Mouse (Mus musculus) hindbrain, postnatal 0 days (tissue): ENCODE data around the gene Ube2g2. TPM values are rescaled to one million over a fixed set of nuclear protein-coding genes. Genes with fewer than 3 reads are reported as not detected.
"Not testable (repeated sequence)": the region's sequence is repeated elsewhere in the genome, so short reads cannot be mapped to it uniquely, and the experiment has no call there.

Experiments
- ATAC-seq: fragments of 200-750 bp; cut with Nextera tagmentation; 2 replicates; pipeline ENCODE4 v1.8.0; 2017; ENCODE audit warnings: mild to moderate bottlenecking, moderate TSS enrichment, moderate library complexity
- DNase-seq: peaks from one replicate; pipeline ENCODE4 v3.0.0-alpha.2; 2015; ENCODE audit warnings: low spot score
- H3K27ac ChIP-seq: fragments of 300-500 bp; sonication (generic); 2 replicates; pipeline ENCODE4 v1.5.1; 2014; ENCODE audit warnings: mild to moderate bottlenecking
- H3K27me3 ChIP-seq: fragments of 300-500 bp; sonication (generic); 2 replicates; pipeline ENCODE4 v1.6.1; 2014; ENCODE audit warnings: low read length, mixed read lengths; ENCODE audit not compliant: insufficient read depth
- H3K36me3 ChIP-seq: fragments of 300-500 bp; sonication (generic); 2 replicates; pipeline ENCODE4 v1.6.1; 2014; ENCODE audit warnings: low read length, mixed read lengths; ENCODE audit not compliant: insufficient read depth
- H3K4me1 ChIP-seq: fragments of 300-500 bp; sonication (generic); 2 replicates; pipeline ENCODE4 v1.6.1; 2014; ENCODE audit warnings: antibody characterized with exemption, low read length, mixed read lengths; ENCODE audit not compliant: insufficient read depth
- H3K4me2 ChIP-seq: fragments of 300-500 bp; sonication (generic); 2 replicates; pipeline ENCODE4 v1.6.1; 2014; ENCODE audit warnings: low read depth, mild to moderate bottlenecking, low read length, moderate library complexity, mixed read lengths
- H3K4me3 ChIP-seq: fragments of 300-500 bp; sonication (generic); 2 replicates; pipeline ENCODE4 v1.5.1; 2014; ENCODE audit warnings: low read length
- H3K9ac ChIP-seq: fragments of 300-500 bp; sonication (generic); replicated peaks from 2 replicates; pipeline ENCODE4 v1.6.1; 2014; ENCODE audit warnings: mild to moderate bottlenecking, low read length, moderate library complexity, mixed read lengths
- H3K9me3 ChIP-seq: fragments of 300-500 bp; sonication (generic); 2 replicates; pipeline ENCODE4 v1.6.1; 2016; ENCODE audit warnings: low read length, mixed read lengths
- CTCF ChIP-seq: IDR thresholded peaks from 2 replicates; pipeline ENCODE4 v1.5.1; 2016; ENCODE audit warnings: antibody characterized with exemption, control low read depth, low read depth
- WGBS: fragments of 180-500 bp; shearing (Covaris S2); extraction: QIAGEN DNeasy Blood & Tissue Kit; methylation state at CpG from one replicate; pipeline ENCODE4 v1.1.7; 2014; 5-methylcytosine and 5-hydroxymethylcytosine counted together
- microRNA counts: library from miRNA; unstranded; fragments of <30 nt; microRNA quantifications from one replicate; lab custom pipeline; 2015
- microRNA-seq, 2 experiments: library from miRNA; unstranded; fragments of <30 nt; microRNA quantifications; one replicate each; pipeline ENCODE4; 2016
- polyA plus RNA-seq: library from polyadenylated mRNA; unstranded; fragments of >200 nt; fragmentation: Nextera tagmentation; extraction: Ambion mirVana; gene quantifications from 2 replicates; pipeline ENCODE4 v1.2.1, GENCODE M21; 2015
- total RNA-seq: library from RNA; depleted of rRNA; stranded (reverse); fragments of >200 nt; gene quantifications from 2 replicates; pipeline ENCODE4 v1.2.3, GENCODE M21; 2014; rRNA removed

The Ube2g2 gene
- total and polyA plus RNA-seq, 2 experiments from 2014 or later = 48.3 to 73.8 TPM

DNA sequence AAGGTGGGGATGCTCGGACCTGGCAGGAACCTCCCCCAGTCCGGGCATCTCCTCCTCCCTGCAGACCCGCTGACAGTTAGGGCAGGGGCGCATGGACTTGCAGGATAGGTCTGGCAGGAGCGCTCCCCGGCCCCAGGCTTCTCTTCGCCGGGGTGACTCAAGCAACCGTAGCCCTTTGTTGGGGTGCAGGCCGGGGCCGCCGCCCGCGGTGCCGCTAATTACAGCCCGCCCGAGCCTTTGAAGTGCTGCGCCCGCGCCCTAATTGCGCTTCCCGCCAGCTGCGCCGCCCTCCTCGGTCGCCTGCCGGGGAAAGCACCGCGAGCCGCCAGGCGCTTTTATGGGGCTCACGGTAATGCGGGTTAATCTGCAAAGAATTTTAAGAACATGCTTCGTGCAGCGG lies 55.5 kb downstream of the Ube2g2 start:
- under 1% methylated on average over 35 of the region's 35 CpGs for WGBS
- Histone ChIP-seq H3K9ac (0 out of 2 replicates have a peak overlapping the region, but pooled peaks have one; percentile 13), H3K36me3 (no peaks in the 10 kb centered on the region), H3K4me3 (peak overlapping the region; percentile 35), H3K27ac (no peak overlapping the region), H3K4me2 (peak overlapping the region; percentile 69), H3K4me1 (peaks cover 6% of the 10 kb centered on the region; the same call in 1 of the 2 replicates), H3K27me3 (peaks cover 18% of the 10 kb centered on the region), H3K9me3 (no peaks in the 10 kb centered on the region)
- TF ChIP-seq CTCF = no peak
- ATAC-seq = no peak
- no peak for DNase-seq

DNA sequence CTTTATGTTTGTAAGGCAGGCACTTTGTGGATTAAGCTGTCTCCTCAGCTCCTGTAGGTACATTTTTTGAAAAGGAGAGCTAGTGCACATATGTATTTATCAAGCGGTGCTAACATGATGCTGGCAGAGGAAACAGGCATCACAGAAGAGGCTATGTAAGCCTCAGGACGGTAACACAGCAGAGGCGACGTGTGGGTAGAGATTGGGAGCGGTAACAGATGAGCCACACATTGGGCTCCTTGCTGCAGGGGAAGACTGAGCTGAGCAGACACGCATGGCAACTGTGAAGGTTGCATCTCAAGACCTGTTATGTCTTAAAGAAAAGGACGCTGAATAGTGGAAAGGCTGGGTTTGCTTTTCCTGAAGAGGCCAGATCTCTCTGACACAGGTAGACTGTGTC lies 60.9 kb downstream of the Ube2g2 start:
- Histone ChIP-seq H3K27ac (no peak overlapping the region), H3K4me1 (no peaks in the 10 kb centered on the region), H3K4me3 (no peak overlapping the region), H3K27me3 (peaks cover 10% of the 10 kb centered on the region), H3K36me3 (no peaks in the 10 kb centered on the region), H3K9me3 (no peaks in the 10 kb centered on the region), H3K4me2 (no peak overlapping the region), H3K9ac (no peak overlapping the region)
- no peak for TF ChIP-seq CTCF
- DNase-seq (no peak), ATAC-seq (no peak)
- WGBS = 75% methylated on average over 7 of the region's 7 CpGs

DNA sequence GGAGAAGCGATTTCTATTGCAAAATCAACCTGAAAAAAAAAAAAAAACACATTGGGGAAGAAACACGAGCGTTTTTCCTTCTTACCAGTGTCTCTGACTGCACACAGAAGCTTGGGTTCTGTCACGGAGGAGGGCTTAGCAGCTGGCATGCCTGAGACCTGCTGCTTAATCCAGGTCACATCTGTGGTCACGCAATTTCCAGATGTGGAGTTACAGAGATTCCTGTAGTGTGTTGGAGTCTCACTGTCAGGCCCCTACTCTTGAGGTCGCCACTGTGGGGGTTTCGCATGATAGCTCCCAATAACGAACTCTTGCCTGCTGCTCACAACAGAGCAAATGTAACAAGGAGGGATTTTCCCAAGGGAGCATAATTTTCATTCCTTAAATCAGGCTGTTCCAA lies 62.1 kb downstream of the Ube2g2 start:
- Histone ChIP-seq H3K9ac (no peak overlapping the region), H3K9me3 (no peaks in the 10 kb centered on the region), H3K4me1 (no peaks in the 10 kb centered on the region), H3K36me3 (no peaks in the 10 kb centered on the region), H3K27me3 (0 out of 2 replicates have a peak, but pooled peaks cover 3% of the 10 kb centered on the region), H3K4me3 (no peak overlapping the region), H3K4me2 (no peak overlapping the region), H3K27ac (no peak overlapping the region)
- no peak for TF ChIP-seq CTCF
- 40% methylated on average over 8 of the region's 8 CpGs for WGBS
- DNase-seq = no peak
- ATAC-seq = no peak

DNA sequence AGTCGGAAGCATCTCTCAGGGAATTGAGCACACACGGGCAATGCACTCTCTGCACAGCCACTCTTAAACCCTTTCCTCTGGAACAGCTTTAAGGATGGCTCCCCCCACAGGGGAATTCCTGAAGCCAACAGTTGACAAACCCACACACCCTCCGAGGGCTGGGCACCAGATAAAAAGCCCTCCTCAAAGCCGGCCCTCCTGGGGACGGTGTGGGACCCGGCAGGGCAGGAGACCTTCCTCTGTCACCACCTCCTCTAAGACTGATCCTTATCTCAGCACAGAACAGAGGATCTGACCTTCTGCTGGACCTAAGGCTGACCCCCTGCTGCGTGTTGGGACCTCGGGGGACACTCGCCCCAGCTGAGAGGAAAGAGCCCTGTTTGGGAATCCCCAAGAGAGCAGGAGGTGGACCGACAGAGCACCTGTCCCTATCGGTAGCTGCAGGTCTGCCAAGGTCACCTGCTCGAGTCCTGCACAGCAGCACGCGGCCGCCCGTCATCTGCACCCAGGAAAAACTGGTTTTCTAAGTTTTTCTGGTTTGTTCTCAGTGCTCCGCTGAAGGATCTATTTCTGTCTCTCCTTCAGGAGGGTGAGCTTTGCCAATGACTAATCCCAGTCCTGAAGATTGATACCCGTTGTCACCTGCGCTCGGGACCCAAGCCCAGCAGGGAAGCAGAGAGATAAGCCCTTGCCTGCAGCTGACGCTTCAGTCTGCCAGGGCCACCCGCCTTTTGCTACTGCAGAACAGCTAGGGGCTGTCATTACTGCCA lies 64.0 kb downstream of the Ube2g2 start, which contains the start of gene Tspear:
Gene Tspear, plus strand, starts transcription at position 675 of the 770 bp plus-strand sequence.
- TF ChIP-seq CTCF = no peak
- H3K4me1 ChIP-seq = no peaks in the 10 kb centered on the region
- H3K36me3 ChIP-seq = no peaks in the 10 kb centered on the region
- no peak within 1 kb of the TSS for H3K4me2 ChIP-seq
- no peaks in the 10 kb centered on the region for H3K9me3 ChIP-seq
- H3K27ac ChIP-seq = no peak within 1 kb of the TSS
- ATAC-seq (no peak), DNase-seq (no peak)
- 0 out of 2 replicates have a peak, but pooled peaks cover 3% of the 10 kb centered on the region for H3K27me3 ChIP-seq
- no peak within 1 kb of the TSS for H3K9ac ChIP-seq
- 9% methylated on average over 22 of the region's 22 CpGs for WGBS
- no peak within 1 kb of the TSS for H3K4me3 ChIP-seq

DNA sequence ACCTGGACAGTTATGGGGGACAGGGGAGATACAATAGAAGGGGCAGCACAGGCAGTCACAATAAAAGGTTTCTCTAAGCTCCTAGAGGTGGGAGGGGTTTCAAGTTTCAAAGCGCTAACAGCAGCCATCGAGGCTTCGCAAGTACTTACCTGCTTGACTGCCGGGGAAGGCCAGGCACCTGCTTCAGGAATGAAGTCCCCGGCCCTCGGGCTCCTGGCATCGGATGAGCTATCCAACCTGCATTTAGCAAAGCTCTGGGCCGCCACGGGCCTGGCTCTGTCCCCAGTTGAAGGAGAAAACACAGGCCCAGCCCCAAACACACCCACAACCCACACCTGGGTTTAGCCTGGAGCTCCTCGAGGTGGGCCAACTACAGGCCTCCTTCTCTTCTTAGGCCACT lies 64.9 kb downstream of the Ube2g2 start:
- Histone ChIP-seq H3K36me3 (no peaks in the 10 kb centered on the region), H3K4me1 (no peaks in the 10 kb centered on the region), H3K27me3 (0 out of 2 replicates have a peak, but pooled peaks cover 3% of the 10 kb centered on the region), H3K9ac (no peak overlapping the region), H3K4me2 (no peak overlapping the region), H3K4me3 (no peak overlapping the region), H3K9me3 (no peaks in the 10 kb centered on the region), H3K27ac (no peak overlapping the region)
- no peak for TF ChIP-seq CTCF
- 33% methylated on average over 10 of the region's 10 CpGs for WGBS
- DNase-seq (no peak), ATAC-seq (no peak)

DNA sequence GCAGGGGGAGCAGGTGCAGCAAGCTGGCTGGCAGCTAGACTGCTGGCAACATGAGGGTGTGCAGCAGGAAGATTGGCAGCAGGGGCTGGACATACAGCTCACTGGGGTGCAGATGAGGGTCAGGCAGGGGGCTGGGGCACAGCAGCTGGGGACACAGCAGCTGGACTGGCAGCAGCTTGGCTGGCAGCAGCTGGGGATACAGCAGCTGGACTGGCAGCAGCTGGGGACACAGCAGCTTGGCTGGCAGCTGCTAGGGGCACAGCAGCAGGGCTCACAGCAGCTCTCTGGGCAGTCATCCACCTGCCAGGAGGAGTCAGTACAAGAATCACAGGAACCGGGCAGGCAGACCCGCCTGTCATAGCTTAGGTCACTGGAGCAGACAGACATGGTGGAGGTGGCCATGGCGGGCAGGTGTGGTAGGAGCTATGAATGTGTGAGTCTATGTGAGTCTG lies 68.3 kb downstream of the Ube2g2 start, which contains the start of gene Gm19402:
Gene Gm19402, minus strand, starts transcription at position 402 of the 452 bp plus-strand sequence.
- H3K4me1 ChIP-seq, H3K9ac ChIP-seq, H3K9me3 ChIP-seq, H3K4me2 ChIP-seq, H3K4me3 ChIP-seq, DNase-seq, ATAC-seq, H3K27me3 ChIP-seq, H3K27ac ChIP-seq, H3K36me3 ChIP-seq: not testable (repeated sequence)
- 71% methylated on average over 3 of the region's 3 CpGs for WGBS

MicroRNAs within 50 kb of the gene (microRNA counts, 519-probe panel; counts per million panel counts)
- microRNA mmu-miR-1930 (lab: Ali Mortazavi, UCI) = not detected

Small RNA genes within 50 kb of the gene (microRNA-seq; reads per million reads assigned to microRNA genes)
- gene Mir1930 = 14.3 to 19.7 reads per million in 2 experiments

Other genes starting within 250 kb of the Ube2g2 start
- 46.5 and 65.1 TPM in 2 replicates for gene Adarb1, start 204.0 kb upstream of the Ube2g2 start, total RNA-seq
- gene Adarb1, start 204.0 kb upstream of the Ube2g2 start, polyA plus RNA-seq = 18.6 and 21.1 TPM in 2 replicates
- 43.5 and 56.2 TPM in 2 replicates for gene Fam207a, start 106.5 kb upstream of the Ube2g2 start, total RNA-seq
- gene Fam207a, start 106.5 kb upstream of the Ube2g2 start, polyA plus RNA-seq = 31.8 and 35.9 TPM in 2 replicates
- 0.68 and 1.9 TPM in 2 replicates for gene Itgb2, start 92.0 kb upstream of the Ube2g2 start, total RNA-seq
- 0.87 and 1.0 TPM in 2 replicates for gene Itgb2, start 92.0 kb upstream of the Ube2g2 start, polyA plus RNA-seq
- gene Pttg1ip, start 40.6 kb upstream of the Ube2g2 start, total RNA-seq = 85.9 and 94.0 TPM in 2 replicates
- 87.3 and 87.5 TPM in 2 replicates for gene Pttg1ip, start 40.6 kb upstream of the Ube2g2 start, polyA plus RNA-seq
- gene Sumo3, start 16.2 kb upstream of the Ube2g2 start, total RNA-seq = 217 and 218 TPM in 2 replicates
- gene Sumo3, start 16.2 kb upstream of the Ube2g2 start, polyA plus RNA-seq = 330 and 348 TPM in 2 replicates
- 4.0 TPM in 1 of 2 replicates, not detected in the other for gene Gm49325, start 16.1 kb upstream of the Ube2g2 start, total RNA-seq
- 11.1 and 12.8 TPM in 2 replicates for gene Gm49325, start 16.1 kb upstream of the Ube2g2 start, polyA plus RNA-seq
- gene Tspear, start 64.3 kb downstream of the Ube2g2 start, total RNA-seq = 0.42 and 4.4 TPM in 2 replicates
- gene Tspear, start 64.3 kb downstream of the Ube2g2 start, polyA plus RNA-seq = 0.93 and 1.3 TPM in 2 replicates
- not detected in 2 replicates for gene Gm19402, start 68.5 kb downstream of the Ube2g2 start, total RNA-seq
- not detected in 2 replicates for gene Gm19402, start 68.5 kb downstream of the Ube2g2 start, polyA plus RNA-seq
- gene Gm9508, start 75.0 kb downstream of the Ube2g2 start, total RNA-seq = not detected in 2 replicates
- gene Gm9508, start 75.0 kb downstream of the Ube2g2 start, polyA plus RNA-seq = not detected in 2 replicates
- gene Gm10272, start 84.4 kb downstream of the Ube2g2 start, total RNA-seq = not detected in 2 replicates
- gene Gm10272, start 84.4 kb downstream of the Ube2g2 start, polyA plus RNA-seq = not detected in 2 replicates
- gene Gm10024, start 89.2 kb downstream of the Ube2g2 start, total RNA-seq = not detected in 2 replicates
- gene Gm10024, start 89.2 kb downstream of the Ube2g2 start, polyA plus RNA-seq = not detected in 2 replicates
- not detected in 2 replicates for gene Gm10142, start 93.5 kb downstream of the Ube2g2 start, total RNA-seq
- not detected in 2 replicates for gene Gm10142, start 93.5 kb downstream of the Ube2g2 start, polyA plus RNA-seq
- gene Krtap12-1, start 98.3 kb downstream of the Ube2g2 start, total RNA-seq = not detected in 2 replicates
- not detected in 2 replicates for gene Krtap12-1, start 98.3 kb downstream of the Ube2g2 start, polyA plus RNA-seq
- gene Gm10100, start 104.2 kb downstream of the Ube2g2 start, total RNA-seq = not detected in 2 replicates
- gene Gm10100, start 104.2 kb downstream of the Ube2g2 start, polyA plus RNA-seq = not detected in 2 replicates
- not detected in 2 replicates for gene Gm18596, start 120.4 kb downstream of the Ube2g2 start, total RNA-seq
- gene Gm18596, start 120.4 kb downstream of the Ube2g2 start, polyA plus RNA-seq = not detected in 2 replicates
- gene Gm9736, start 129.1 kb downstream of the Ube2g2 start, total RNA-seq = not detected in 2 replicates
- gene Gm9736, start 129.1 kb downstream of the Ube2g2 start, polyA plus RNA-seq = not detected in 2 replicates
- not detected in 2 replicates for gene Gm3233, start 137.4 kb downstream of the Ube2g2 start, total RNA-seq
- gene Gm3233, start 137.4 kb downstream of the Ube2g2 start, polyA plus RNA-seq = not detected in 2 replicates
- gene Gm3238, start 149.1 kb downstream of the Ube2g2 start, total RNA-seq = not detected in 2 replicates
- not detected in 2 replicates for gene Gm3238, start 149.1 kb downstream of the Ube2g2 start, polyA plus RNA-seq
- gene Gm7138, start 154.7 kb downstream of the Ube2g2 start, total RNA-seq = not detected in 2 replicates
- not detected in 2 replicates for gene Gm7138, start 154.7 kb downstream of the Ube2g2 start, polyA plus RNA-seq
- not detected in 2 replicates for gene Gm3250, start 160.3 kb downstream of the Ube2g2 start, total RNA-seq
- not detected in 2 replicates for gene Gm3250, start 160.3 kb downstream of the Ube2g2 start, polyA plus RNA-seq
- not detected in 2 replicates for gene Gm7137, start 165.9 kb downstream of the Ube2g2 start, total RNA-seq
- gene Gm7137, start 165.9 kb downstream of the Ube2g2 start, polyA plus RNA-seq = not detected in 2 replicates
- not detected in 2 replicates for gene Gm9639, start 172.8 kb downstream of the Ube2g2 start, total RNA-seq
- not detected in 2 replicates for gene Gm9639, start 172.8 kb downstream of the Ube2g2 start, polyA plus RNA-seq
- gene Gm19668, start 176.9 kb downstream of the Ube2g2 start, total RNA-seq = not detected in 2 replicates
- gene Gm19668, start 176.9 kb downstream of the Ube2g2 start, polyA plus RNA-seq = not detected in 2 replicates
- not detected in 2 replicates for gene Gm9507, start 189.6 kb downstream of the Ube2g2 start, total RNA-seq
- not detected in 2 replicates for gene Gm9507, start 189.6 kb downstream of the Ube2g2 start, polyA plus RNA-seq
- gene Gm2696, start 192.4 kb downstream of the Ube2g2 start, total RNA-seq = not detected in 2 replicates
- not detected in 2 replicates for gene Gm2696, start 192.4 kb downstream of the Ube2g2 start, polyA plus RNA-seq
- gene Krtap10-4, start 204.8 kb downstream of the Ube2g2 start, total RNA-seq = not detected in 2 replicates
- gene Krtap10-4, start 204.8 kb downstream of the Ube2g2 start, polyA plus RNA-seq = not detected in 2 replicates
- not detected in 2 replicates for gene Krtap10-10, start 213.7 kb downstream of the Ube2g2 start, total RNA-seq
- not detected in 2 replicates for gene Krtap10-10, start 213.7 kb downstream of the Ube2g2 start, polyA plus RNA-seq
- not detected in 2 replicates for gene Gm36176, start 224.5 kb downstream of the Ube2g2 start, total RNA-seq
- not detected in 2 replicates for gene Gm36176, start 224.5 kb downstream of the Ube2g2 start, polyA plus RNA-seq
- gene Gm10318, start 230.6 kb downstream of the Ube2g2 start, total RNA-seq = not detected in 2 replicates
- not detected in 2 replicates for gene Gm10318, start 230.6 kb downstream of the Ube2g2 start, polyA plus RNA-seq
- not detected in 2 replicates for gene Gm3285, start 239.7 kb downstream of the Ube2g2 start, total RNA-seq
- gene Gm3285, start 239.7 kb downstream of the Ube2g2 start, polyA plus RNA-seq = not detected in 2 replicates